Mouse (Mus musculus) WW6 (cell line): Measurements from ENCODE around the gene Dad1.

Experiments used
- DNase-seq: peaks from one replicate; pipeline ENCODE4 v3.0.0-alpha.2; 2013; ENCODE audit warnings: low read depth, low spot score

Gene Dad1

GRCm38 (mm10) chr14:54206309-54206708, 47.6 kb downstream of the Dad1 start:
- DNase-seq: no peak

DNA sequence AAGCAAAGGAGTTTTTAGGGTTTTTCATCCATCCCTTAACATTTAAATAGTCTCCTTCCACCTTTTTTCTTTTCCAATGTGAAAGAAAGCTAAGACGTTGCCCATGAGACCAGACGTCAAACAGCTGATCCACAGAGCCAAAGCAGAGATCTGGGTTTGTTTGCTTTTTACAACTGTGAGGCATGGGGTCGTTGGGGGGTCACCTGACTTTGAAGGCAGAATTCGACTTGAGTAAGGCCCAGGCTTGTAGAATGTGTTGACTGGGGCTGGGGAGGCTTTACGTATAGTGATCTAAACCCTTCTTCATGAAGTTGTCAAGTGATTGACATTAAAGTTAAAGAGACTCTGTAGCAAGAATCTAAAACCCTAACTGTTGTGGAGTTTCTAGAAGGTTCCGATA, 48.0 kb downstream of the Dad1 start:
- no peak for DNase-seq

GRCm38 (mm10) chr14:54204786-54205185, 49.1 kb downstream of the Dad1 start:
- no peak for DNase-seq

DNA sequence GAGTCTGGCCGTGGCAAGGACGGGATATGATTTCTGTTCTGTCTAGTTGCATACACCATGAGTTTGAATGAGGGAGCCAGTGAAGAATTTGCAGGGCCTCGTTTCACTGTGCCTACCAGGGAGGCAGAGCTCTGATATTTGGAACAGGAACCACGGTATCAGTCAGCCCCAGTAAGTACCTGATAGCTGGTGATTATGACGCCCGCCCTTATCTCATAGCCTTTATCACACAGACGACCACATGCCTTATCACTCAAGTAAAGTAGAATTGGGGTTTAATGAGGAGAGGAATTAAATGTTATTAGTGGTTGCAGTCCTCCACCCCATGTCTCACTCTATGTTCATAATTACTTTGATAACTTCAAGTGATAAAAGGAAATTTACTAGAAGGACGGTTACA, 49.6 kb downstream of the Dad1 start:
- DNase-seq: no peak

DNA sequence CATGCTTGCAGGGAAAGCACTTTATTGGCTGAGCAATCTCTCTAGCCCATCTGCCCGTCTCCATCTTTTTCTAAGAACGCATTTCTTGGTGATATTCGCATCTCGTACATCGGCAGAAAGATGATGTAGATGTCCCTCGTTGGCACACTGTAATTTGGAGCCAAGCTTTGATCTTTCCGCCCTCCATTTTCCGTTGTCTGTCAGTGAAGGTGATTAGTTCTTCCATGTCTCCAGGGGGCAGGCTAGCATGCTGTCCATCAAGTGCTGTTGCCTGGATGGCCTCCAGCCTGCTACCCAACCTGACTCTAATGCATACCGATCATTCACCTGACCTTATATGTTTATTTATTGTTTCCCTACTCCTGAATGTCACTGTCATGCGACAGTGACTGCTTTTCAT, 50.1 kb downstream of the Dad1 start:
- DNase-seq: no peak

DNA sequence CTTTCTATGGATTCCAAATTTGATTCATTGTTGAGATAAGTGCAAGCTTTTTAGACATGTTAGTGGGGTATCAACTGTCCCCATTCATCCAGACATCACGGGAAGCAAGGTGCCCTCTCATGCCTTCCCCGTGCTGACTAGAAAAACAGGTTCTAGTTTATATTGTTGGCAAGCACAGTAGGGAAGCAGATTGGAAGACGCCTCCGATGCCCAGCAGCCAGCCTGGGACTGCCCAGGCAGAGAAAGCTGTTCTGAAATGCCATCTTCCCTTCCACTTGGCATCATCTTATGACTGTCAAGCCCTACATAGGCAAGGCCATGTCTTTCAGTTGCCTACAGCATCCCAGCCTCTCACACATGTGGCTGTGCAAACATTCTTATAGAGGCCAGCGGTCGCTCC, 50.7 kb downstream of the Dad1 start:
- no peak for DNase-seq

- no peak for DNase-seq
These were observed 53.5 kb downstream of the Dad1 start for GRCm38 (mm10) chr14:54200363-54200762.

DNA sequence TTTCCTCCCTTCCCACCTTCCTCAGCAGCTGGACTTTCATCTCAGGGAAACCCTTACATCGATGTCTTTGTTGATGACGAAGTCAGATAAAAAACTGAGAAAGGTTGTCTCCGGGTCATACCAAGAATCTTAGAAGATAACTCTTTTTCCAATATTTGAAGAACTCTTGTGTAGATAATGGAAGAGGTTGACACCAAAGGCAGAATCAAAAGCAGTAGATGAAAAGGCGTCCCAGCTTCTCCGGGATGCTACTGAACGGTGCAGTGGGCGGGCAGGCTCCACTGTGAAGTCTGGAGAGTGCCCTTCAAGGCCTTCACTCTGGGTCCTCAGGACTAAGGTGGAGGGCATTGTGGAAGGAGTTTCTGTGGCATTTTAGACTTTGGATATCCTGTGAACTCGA, 54.2 kb downstream of the Dad1 start:
- no peak for DNase-seq

DNA sequence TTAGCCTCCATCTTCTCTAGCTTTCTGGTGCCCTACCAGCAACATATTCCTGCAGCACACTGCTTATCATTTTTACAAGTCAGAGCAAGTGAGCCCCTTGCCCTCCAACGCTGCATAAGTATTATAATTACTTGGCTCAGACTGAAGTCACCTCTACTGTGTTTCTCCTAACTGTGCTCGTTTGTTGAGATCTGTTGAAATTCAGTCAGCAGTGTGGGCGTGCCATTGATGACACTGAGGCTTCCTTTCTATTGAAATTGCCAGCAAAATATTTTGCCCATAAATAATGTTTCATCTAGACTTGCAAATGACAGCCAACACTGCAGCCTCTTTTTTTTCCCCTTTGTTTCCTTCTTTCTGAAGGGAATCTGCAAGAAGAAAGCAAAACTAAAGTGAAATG, 56.2 kb downstream of the Dad1 start:
- DNase-seq: no peak

GRCm38 (mm10) chr14:54195838-54196423, 58.0 kb downstream of the Dad1 start:
- DNase-seq: no peak

DNA sequence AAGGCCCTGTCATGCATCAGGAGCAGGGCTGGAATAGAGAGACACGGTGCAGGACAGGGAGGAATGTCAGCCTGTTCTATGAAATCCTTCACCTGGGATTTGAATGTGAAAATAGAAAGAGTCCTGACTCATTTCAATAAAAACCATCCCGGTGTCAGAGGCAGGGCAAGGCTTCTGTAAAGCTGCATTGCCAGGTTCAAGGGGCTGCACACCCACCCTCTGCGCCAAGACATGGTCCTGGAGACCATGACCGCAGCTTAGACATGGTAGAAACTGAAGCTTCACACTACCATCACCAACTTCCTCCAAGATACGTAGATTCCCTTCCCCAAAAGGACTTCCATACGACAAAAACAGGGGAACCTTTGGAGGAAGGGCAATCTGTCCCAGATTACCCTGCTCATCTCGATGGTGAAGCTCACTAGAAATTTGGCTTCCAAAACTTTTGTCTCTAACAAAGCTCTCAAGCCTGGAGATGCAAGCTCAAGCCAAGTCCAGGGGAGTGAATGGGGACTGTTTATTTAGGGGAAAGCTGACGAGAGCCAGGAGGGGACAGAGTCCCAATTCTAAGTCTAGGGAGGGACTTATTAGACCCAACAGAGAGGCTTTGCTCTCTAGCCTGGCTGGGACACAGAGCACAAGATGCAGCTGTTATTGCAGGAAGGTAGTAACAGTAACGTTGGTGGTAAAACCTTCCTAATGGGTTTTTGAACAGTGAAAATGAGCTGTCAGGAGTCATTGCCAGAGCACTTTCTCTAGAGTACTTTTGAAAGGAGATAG, 60.4 kb downstream of the Dad1 start:
- no peak for DNase-seq

DNA sequence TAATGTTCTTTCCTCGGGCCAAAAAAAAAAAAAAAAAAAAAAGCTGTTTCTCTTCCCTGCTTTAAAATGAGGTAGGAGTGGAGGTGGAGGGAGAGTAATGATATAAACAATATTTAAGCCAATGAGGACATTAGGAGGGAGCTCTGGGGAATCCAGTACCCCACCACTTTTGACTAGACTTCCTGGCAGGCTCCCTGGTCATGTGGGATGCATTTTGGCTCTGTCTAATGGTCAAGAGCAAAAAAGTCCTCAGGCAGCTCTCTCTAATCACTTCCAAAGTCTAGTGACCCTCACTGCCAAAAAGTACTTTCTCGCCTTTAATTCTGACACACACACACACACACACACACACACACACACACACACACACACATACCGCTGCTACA, 61.4 kb downstream of the Dad1 start:
- DNase-seq: no peak

GRCm38 (mm10) chr14:54191594-54192461, 62.1 kb downstream of the Dad1 start:
- DNase-seq: no peak

DNA sequence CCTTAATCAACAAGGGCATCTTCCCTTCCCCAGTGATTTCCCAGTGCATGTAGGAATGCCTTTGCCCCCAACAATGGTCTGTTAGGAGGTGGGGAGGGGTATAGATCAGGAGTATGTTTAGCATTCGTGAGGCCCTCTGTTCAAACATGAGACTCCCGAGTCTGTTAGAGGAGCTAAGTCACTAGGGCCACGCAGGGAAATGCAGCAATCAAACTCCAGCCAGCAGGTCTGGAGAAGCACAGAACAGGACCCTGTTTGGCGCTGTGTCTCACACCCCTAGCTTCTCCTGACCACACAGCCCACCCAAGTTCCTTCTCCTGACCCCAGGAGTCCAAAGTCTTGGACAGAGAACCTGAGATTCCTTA, 62.9 kb downstream of the Dad1 start:
- DNase-seq: no peak

- no peak for DNase-seq
These were observed 63.4 kb downstream of the Dad1 start for GRCm38 (mm10) chr14:54190305-54191025.

DNA sequence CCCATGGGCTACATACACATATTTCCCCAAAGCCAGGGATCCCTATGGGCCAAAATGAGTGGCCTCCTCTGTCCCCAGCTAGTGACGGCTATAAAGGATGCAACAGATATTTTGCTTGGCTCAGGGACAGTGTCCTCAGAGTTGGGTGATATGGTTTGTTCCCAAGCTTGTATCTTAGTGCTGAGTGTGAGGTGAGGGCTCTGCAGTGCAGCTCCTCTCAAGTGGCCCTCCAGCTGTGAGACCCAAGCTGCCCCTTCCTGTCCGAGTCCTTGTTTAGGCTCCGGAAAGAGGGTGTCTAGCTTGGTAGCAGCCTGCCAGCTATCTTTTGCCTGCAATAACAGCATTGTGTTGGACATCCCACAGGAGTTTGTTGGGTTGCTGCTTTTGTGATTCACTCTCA, 64.6 kb downstream of the Dad1 start:
- no peak for DNase-seq

- DNase-seq: no peak
These were observed 66.7 kb downstream of the Dad1 start for GRCm38 (mm10) chr14:54187211-54187610.
